Mouse (Mus musculus) cerebellum, postnatal 4 days (tissue): ENCODE results near the gene 1700122O11Rik.
A peak's percentile ranks its signal among the peaks of the same experiment; 100 is the strongest.

Source experiments
- DNase-seq, 2 experiments: peaks; one replicate each; pipeline ENCODE4 v3.0.0; 2022; ENCODE audit warnings: low spot score in 2 of 2, mixed read lengths in 1 of 2

Gene 1700122O11Rik

DNA sequence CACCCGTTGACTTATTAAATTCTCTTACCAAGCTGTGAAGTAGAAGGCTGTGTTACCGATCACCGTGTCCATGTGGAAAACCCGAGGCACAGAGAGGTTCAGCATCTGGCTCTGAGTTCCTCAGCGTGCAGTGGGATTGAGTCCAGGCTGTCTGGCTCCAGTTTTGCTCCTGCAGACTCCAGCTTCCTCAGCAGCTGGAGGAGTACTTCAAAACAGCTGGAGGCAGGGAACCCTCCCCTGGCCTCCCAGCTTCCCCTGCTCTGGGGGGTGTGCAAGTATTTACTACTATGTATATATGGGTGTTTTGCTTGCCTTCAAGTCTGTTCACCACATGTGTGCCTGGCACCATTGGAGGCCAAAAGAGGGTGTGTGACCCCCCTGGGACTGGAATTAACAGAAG lies 9.8 kb downstream of the 1700122O11Rik start:
- DNase-seq: no peak

DNA sequence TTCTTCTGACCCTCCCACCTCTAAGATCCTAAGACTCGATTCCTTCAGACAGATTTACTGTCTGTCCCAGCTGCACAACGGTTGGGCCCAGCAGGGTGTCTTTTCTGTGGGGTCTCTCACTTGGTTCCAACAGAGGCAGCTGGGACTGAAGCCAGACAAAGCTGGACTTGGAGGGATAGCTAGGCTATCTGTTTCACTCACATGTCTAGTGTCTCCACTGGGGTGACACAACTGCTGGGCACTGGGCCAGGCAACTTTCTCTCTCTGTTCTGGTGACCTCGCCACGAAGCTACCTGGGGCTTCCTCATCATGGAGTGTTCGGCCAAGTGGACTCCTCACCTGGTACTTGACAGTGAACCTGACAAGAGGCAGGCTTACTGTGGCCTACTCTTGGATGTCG lies 10.4 kb downstream of the 1700122O11Rik start:
- DNase-seq: peak in 1 of 2 experiments; percentile 29

DNA sequence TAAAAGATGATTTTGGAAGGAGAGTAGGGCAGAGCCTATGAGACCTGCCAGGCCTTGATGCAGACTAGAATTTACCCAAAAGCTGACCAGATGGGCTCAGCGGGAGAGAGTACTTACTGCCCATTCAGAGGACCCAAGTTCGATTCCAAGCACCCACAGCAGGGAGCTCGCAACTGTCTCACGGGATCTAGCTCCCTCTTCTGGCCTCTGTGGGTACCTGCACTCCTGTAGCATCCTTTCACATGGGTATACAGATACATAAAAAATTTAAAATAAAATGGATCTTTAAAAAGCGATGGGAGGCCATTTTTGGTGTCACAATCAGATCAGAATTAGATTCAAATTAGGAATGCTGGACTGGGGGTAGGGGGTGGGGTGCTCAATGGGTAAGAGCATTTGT lies 11.1 kb downstream of the 1700122O11Rik start:
- no peak for DNase-seq

DNA sequence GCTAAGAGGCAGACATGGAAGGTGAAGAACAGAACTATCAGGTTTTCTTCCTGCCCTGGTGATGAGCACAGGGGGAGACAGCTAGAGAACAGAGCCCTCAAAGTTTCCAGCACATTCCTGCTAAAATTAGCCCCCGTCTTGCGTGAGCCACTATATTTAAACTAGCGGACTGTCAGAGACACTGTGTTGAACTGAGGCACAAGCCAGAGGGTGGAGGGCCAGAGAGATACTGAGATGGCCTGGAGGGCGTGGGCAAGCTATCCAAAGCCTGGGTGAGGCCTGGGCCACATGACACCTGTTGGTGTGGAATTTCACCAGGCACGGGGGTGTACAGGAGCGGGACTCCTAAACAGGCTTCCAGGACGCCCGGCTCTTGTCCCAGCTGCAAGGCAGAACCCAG lies 14.0 kb downstream of the 1700122O11Rik start:
- no peak for DNase-seq

DNA sequence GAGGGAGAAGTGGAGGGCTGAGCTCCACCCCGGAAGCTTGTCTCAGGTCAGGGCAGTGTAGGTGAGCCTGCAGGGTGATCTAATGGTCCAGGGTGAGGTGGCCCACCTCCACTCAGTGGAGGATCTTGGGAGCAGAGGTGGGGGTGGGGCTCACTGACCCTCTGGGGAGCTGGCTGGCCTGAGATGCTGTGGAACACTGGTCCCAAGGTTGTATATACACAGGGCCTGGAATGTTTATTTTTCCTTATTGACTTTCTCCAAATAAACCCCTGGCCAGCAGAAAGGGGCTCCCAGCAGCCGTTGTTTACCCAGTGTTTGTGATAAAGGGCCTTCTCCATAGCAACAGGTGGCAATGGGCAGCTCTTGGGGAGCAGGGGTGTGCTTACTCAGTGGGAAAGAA lies 18.5 kb downstream of the 1700122O11Rik start:
- DNase-seq: no peak

DNA sequence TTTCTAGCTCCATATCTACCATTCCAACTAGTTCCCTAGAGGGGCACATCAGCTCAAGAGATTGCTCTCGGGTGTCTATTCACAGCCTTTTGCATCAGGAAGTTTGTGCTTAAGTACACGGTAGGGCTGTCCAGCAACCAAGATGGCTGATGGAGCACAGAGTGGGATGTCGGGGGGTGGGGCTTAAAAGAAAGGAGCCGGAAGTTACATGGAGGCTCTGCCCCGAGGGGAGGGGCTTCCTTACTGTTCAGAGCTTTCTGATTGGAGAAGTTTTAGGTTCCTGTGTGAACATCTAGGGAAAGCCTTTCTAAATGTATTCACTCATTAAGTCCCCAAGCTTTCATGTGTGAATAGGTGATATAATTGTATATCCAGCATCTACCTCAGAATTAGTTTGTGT lies 21.5 kb downstream of the 1700122O11Rik start:
- no peak for DNase-seq

DNA sequence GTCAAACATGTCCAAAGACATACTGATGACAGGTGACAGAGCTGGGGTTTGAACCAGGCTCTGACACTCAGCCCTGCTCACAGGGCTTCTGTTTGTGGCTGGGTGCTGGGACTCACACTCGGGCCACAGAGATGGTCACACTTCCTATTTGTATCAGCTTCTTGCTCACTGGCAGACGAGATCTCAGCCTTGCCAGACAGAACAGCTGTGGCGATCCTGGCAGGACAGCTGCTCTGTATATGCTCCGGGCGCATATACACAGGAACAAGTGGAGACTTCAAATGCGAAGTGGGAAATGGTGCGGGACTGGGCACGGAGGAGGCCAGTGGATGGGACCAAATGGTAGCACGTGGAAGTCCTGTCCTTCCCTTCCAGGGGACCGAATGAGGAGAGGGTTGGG lies 25.5 kb downstream of the 1700122O11Rik start:
- no peak for DNase-seq

DNA sequence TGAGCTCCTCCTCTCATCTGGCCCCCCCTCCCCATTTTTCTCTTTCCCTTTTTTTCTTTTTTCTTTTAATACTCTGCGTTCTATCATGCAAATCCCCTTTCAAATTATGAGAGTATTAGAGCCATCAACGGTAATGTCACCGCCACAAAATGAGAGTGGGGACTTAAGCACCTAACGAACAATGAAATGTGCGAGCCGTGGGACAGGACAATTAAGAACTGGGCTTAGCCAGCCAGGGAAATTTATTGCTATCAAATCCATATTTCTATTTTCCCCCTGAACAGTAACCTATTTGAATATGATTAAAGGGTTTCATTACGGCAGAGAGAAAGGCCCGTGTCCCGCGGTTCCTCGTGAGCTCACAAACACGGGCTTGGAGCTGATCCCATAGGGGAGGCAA lies 27.0 kb downstream of the 1700122O11Rik start:
- DNase-seq: no peak

DNA sequence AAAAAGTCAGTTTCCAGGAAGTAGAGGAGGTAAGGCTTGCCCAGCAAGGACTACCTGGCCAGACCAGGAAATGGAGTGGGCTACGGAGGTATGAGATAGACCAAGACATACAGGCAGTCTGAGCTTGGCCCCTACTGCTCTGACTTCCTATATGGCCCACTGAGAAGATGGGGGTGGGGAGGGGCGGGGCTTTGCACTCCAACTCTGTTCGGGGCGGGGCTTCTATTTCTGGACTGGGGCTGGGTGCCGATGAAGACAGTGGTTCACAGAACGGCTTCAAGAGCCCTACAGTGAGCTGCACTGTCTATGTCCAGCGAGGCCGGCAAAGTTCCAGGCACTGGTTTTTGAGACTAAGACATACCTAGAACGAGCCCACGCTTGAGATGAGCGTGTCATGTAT lies 27.8 kb downstream of the 1700122O11Rik start:
- DNase-seq: no peak

DNA sequence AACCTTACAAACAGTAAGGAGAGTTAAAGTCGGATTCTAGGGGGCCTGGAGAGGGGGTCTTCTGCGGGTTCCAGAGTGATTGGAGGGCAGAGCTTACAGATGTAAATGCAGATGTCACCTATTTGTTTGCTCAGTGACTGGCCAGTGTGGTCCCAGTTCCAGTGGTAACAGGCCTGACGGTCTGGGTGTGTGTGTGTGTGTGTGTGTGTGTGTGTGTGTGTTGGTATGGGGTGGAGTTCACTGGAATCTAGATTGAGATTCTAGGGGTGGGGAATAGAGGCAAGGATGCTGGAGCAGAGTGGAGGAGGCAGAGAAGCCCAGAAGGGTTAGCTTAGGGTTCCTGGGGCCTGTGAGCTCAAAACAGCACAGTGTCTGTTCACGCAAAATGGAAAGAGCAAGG lies 32.3 kb downstream of the 1700122O11Rik start:
- DNase-seq: no peak

DNA sequence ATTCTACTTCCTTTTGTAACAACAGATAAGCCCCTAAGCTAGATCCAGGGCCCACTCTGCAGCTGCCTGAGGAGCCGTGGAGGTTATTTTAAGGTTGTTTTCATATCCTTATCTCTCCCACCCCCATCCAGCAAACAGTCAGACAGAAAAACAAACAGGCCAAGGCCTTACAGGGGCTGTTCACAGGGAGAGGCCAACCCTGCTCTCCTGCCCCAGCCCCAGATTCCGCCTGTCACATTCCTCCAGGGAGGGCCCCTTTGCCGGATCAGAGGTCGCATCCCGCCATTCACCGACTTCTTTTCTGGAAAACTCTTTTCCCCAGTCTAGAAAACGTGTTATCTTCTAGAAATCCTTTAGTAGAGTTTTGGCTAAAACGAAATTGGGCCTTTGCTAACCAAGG lies 33.0 kb downstream of the 1700122O11Rik start:
- no peak for DNase-seq

DNA sequence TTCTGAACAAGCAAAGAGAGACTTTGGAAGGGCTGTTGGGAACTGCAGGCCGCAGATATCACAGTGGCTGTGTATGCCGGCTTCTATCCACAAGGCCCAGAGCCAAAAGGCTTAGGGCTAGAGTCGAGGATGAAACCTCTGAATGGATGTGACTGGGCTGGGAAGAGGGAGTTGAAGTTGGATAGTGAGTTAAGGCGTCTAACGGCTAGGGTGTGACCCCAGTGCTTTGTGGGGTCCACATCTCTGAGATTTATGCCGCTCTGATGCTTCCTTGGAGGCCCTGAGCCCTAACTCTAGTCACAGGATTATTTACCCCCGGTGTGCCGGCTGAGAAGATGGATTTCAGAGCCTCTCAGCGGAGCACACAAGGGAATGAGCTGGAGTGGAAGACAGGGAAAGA lies 33.5 kb downstream of the 1700122O11Rik start:
- DNase-seq: no peak

DNA sequence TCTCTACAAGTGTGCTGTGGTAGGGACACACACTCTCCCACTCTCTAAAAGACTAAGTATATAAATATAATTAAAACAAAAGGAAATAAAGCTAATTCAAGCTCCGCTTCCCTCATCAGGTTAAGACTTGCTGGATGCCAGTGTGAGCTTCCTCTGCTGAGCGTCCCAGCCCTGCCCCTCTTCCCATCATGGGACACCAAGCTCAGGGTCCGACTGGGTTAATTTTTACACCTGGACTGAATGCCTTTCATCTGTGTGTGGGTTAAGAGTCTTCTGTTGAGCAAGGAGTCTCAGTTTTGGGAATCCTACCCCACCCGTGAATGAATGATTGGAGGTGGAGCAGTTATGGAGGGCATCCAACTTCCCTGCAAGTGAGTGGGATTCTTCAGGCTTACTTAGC lies 35.6 kb downstream of the 1700122O11Rik start:
- DNase-seq: no peak

DNA sequence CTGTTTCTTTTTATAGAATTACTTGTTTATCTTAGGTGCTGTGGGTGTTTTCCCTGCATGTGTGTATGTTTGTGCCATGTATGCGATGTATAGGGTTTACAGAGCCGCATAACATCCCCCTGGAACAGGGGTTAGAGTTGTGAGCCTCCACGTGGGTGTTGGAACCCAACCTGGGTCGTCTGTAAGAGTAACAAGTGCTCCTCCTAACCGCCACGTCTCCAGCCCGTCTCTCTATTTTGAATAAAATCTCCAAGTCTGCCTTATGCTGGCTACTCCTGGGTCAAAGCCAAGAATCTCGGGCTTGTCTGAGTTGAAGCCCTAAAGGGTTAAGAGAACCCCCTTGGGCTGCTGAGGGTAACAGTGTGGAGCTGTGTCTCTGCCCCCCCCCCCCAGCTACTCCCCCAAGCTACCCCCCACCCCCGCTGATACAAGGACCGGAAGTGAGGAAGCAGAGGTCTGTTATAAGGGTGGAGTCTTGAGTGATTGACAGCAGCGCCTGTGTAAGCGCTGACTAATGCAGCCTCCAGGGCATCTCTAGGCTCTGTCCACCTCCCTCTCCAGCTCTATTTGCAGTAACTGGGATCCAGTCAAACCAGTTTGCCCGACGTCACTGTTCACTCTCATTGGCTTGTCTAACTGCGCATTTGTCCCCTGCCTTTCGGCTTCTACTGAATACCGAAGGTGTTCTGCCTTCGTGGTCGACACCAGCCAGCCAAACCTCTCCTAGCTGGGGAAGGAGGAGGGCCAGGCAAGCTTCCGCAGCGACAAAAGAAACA lies 36.3 kb downstream of the 1700122O11Rik start:
- DNase-seq: peak in 1 of 2 experiments; percentile 40

DNA sequence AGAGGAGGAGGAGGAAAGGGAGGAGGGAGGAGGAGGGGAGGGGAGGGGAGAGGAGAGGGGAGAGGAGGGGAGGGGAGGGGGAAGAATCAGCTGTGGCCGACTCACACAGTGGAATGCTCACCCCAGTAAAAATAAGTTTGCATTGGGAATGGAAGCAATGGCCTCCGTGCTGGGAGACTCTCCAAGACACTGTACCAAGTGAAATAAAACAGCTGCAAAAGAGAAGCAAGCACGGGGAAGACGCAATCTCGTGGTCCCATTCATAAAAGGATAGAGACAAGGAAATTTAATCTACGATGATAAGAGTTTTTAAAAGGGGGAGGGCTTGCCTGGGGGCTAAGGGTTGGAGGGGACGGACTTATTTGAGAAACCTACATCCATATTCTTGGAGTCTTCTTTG lies 36.9 kb downstream of the 1700122O11Rik start:
- no peak for DNase-seq

DNA sequence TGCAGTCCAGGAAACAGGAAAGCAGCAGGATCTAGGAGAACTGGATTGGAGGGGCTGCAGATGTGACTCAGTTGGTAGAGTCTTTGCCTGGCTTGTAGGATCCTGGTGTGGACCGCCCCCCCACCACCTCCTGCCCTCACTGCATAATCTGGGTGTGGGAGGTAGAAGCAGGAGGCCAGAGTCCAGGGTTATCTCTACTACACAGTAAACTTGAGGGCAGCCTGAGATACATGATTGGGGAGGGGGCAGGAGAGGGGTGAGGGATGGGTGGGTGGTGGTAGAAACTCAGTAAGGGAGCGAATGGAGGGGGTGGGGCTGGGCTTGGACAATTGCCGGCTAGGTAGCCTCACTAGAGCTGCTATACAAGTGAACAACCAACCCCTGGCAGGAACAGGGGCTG lies 38.3 kb downstream of the 1700122O11Rik start:
- DNase-seq: no peak

DNA sequence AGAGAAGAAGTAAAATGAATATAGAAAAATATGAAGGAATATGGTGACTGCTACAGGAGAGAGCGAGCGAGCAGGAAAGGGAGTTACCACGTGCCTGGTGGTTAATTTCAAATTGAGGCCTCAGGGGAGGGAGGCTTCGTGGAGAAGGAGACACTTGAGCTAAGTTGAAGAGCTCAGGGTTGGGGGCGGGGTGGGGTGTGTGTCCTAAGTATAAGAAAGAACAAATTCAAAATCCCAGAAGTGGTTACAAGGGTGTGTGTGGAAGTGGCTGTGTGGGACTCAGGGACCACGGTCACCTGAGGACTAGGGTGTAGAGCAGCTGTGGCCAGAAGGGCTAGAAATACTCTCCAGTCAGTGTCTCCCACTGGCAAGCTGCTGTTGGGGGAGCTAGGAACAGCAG lies 38.7 kb downstream of the 1700122O11Rik start:
- DNase-seq: no peak

DNA sequence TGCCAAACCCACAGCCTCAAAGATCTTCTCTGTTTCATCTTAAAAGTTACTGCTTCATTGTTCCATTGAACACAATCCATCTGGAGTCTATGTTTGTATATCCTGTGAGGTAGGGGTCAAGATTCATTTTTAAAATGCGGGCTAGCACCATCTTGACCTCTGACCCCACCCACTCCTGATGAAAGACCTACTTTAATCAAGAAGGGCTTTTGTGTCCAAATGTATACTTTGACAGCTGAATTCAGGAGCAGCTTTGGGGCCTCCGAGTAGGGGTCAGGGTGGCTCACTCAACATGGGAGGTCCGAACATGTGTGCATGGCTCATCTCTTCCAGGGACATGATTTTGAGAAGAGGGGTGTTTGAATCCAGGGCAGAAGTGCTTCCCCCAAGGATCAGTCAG lies 40.3 kb downstream of the 1700122O11Rik start:
- DNase-seq: no peak

DNA sequence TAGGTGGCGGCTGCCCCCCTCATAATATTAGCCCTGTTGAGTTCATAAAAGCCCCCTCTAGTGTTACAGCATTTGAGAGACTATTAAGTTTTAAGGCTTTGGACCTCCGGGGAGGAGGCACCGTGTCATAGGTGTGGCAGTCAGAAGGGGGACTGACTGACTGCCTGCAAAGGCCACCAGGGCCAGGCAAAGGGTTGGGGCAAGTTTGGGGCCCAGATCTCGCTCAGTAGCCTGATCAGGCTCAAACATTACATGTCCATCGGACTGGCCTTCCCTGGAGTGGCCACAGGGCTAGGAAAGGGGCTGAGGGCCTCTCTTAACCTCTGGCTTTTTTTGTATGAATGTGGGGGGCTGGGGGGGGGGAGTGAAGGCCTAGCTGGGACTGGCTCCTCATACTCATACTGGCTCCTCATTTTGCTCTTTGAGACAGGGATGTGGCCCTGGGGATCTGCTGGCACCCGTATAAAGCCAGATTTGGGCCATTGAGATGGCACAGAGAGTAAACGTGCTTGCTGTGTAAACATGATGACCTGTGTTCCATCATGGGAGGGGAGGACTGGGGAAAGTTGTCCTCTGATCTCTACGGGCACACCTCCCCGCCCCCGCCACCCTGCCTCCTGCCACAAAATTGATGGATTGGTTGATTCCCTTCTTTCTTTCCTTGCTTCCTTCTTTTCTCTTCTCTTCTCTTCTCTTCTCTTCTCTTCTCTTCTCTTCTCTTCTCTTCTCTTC lies 47.5 kb downstream of the 1700122O11Rik start:
- no peak for DNase-seq

DNA sequence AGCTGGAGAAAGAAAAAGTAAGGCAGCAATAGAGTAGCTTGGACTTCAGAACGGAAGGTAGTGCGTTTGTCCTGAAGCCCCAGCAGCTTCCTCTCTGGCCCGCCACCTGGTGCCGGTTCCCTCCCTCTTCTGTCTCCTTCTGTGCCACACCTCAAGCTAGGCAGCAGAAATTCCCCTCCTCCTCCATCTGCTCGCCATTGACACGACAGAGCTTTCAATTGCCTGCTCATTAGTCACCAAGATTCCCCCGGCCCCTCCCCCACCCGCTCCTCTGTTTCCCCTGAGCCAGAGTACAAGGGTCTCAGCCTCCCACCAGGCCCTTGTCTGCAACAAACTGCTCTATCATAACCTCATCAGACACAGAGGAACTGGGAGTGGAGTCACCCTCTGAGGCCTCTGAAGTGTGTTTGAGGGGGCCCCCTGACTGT lies 48.1 kb downstream of the 1700122O11Rik start:
- DNase-seq: no peak

DNA sequence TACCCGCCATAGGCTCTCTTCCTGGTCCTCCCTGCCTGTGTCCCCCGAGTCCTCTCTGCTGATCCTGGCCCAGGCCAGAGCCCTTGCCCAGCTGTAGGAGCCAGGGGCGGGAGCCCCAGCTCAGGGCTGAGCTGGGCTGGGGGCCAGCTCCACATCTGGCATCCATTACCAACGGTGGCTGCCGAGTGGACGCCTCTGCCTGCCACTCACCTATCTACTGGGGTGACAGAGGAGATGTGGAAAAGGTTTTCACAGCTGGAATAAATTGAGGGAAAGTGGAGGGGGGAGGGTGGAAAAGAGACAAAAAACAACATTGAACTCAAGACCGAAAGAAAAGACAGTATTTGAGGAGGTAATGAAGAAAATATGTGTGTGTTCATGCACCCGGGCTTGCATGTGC lies 49.3 kb downstream of the 1700122O11Rik start:
- DNase-seq: no peak

DNA sequence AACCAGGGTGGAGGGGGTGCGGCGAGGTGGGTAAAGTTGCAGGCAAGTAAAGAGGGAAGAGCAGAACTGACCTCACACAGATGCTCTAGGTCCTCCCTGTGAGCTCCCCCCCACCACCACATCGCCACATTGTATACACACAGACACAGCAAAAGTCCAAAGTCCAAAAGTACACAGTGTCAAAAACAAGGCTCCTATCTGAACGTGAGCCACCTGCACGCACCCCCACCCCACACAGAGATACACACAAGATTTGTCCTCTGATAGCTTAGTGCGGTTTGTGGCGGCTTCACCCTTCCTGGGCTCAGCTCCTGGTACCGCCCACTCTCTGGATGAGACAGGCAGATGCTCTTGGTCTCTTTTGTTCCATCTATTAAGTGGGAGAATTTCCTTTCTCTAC lies 50.0 kb downstream of the 1700122O11Rik start:
- no peak for DNase-seq
